Mouse (Mus musculus) midbrain, embryonic 14.5 days (tissue): ENCODE measurements at regions not wholly inside any gene's neighbourhood (a gene's known extent, or its start where the extent isn't known, plus 50 kb on each side); places are given as distances from the start of the nearest gene placed in this dataset.

Experiments
- ATAC-seq: fragments of 200-750 bp; cut with Nextera tagmentation; 2 replicates; pipeline ENCODE4 v1.8.0; 2017; ENCODE audit warnings: moderate number of reproducible peaks, moderate library complexity; ENCODE audit not compliant: low FRiP score, low TSS enrichment
- DNase-seq: peaks from one replicate; pipeline ENCODE4 v3.0.0-alpha.2; 2015
- H3K27ac ChIP-seq: fragments of 300-500 bp; sonication (generic); replicated peaks from 2 replicates; pipeline ENCODE4 v1.5.1; 2014; ENCODE audit warnings: mild to moderate bottlenecking, low read depth, low read length, moderate library complexity
- H3K27me3 ChIP-seq: fragments of 300-500 bp; sonication (generic); 2 replicates; pipeline ENCODE4 v1.6.1; 2014; ENCODE audit warnings: low read length, control low read depth, mixed read lengths; ENCODE audit not compliant: control insufficient read depth, insufficient read depth
- H3K36me3 ChIP-seq: fragments of 300-500 bp; sonication (generic); 2 replicates; pipeline ENCODE4 v1.6.1; 2014; ENCODE audit warnings: low read length, control low read depth; ENCODE audit not compliant: control insufficient read depth, insufficient read depth
- H3K4me1 ChIP-seq: fragments of 300-500 bp; sonication (generic); 2 replicates; pipeline ENCODE4 v1.6.1; 2014; ENCODE audit warnings: mild to moderate bottlenecking, antibody characterized with exemption, low read length, control low read depth; ENCODE audit not compliant: control insufficient read depth, insufficient read depth
- H3K4me2 ChIP-seq: fragments of 300-500 bp; sonication (generic); 2 replicates; pipeline ENCODE4 v1.6.1; 2014; ENCODE audit warnings: mild to moderate bottlenecking, low read length, moderate library complexity
- H3K4me3 ChIP-seq: fragments of 300-500 bp; sonication (generic); replicated peaks from 2 replicates; pipeline ENCODE4 v1.5.1; 2014; ENCODE audit warnings: low read depth, low read length
- H3K9ac ChIP-seq: fragments of 300-500 bp; sonication (generic); replicated peaks from 2 replicates; pipeline ENCODE4 v1.6.1; 2014; ENCODE audit warnings: mild to moderate bottlenecking, low read length, moderate library complexity
- H3K9me3 ChIP-seq: fragments of 300-500 bp; sonication (generic); 2 replicates; pipeline ENCODE4 v1.6.1; 2016; ENCODE audit warnings: low read length, control low read depth, mixed read lengths; ENCODE audit not compliant: control insufficient read depth
- WGBS: fragments of 180-500 bp; shearing (Covaris S2); extraction: QIAGEN DNeasy Blood & Tissue Kit; methylation state at CpG from one replicate; pipeline ENCODE4 v1.1.7; 2014; 5-methylcytosine and 5-hydroxymethylcytosine counted together

DNA sequence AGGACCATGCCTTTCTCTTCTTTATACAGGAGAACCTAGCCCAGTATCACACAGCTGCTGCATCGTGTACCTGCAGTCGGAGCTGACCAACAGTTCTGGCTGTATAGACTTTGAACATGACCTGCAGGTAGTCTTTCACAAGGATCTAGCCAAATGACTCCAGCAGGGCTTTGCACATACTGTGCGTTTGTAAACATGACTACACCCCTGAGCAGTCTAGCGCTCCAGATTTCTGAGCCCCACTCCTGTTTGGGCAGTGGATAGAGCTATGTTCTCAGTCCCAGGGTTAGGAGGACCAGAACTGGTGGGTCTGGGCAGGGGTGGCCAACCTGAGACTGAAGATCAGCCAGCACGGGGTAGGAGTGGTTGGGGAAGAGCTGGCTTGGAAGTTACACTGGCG, 74.6 kb downstream of the Tmem121 start:
- no peaks in the 10 kb centered on the region for H3K9me3 ChIP-seq
- ATAC-seq (no peak), DNase-seq (no peak)
- no peaks in the 10 kb centered on the region for H3K36me3 ChIP-seq
- no peaks in the 10 kb centered on the region for H3K4me1 ChIP-seq
- H3K9ac ChIP-seq = no peak overlapping the region
- no peak overlapping the region for H3K4me3 ChIP-seq
- no peak overlapping the region for H3K27ac ChIP-seq
- no peaks in the 10 kb centered on the region for H3K27me3 ChIP-seq
- H3K4me2 ChIP-seq = no peak overlapping the region
- 91% methylated on average over 6 of the region's 6 CpGs for WGBS

DNA sequence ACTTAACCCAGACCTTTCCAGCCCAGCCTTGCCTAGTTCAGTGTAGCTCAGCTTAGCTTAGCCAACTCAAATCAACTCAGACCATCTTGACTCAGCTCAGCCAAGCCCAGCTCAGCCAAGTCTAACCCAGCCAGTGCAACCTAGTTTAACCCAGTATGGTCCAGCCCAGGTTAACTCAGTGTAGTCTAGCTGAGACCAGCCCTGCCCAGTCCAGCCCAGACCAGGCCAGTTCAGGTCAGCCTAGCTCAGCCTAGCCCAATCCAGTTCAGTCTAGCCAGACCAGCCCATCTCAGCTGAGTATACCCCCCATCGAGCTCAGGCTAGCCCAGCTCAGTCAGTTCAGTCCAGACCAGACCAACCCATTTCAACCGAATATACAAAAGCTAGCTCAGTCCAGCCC, 90.2 kb downstream of the Tmem121 start:
- no peaks in the 10 kb centered on the region for H3K36me3 ChIP-seq
- DNase-seq = no peak
- no peaks in the 10 kb centered on the region for H3K27me3 ChIP-seq
- H3K4me1 ChIP-seq = no peaks in the 10 kb centered on the region
- ATAC-seq = peak; percentile 32; the same call in 1 of the 2 replicates
- H3K9me3 ChIP-seq = no peaks in the 10 kb centered on the region
- no peak overlapping the region for H3K9ac ChIP-seq
- WGBS = 74% methylated on average over 2 of the region's 2 CpGs
- no peak overlapping the region for H3K4me2 ChIP-seq
- H3K4me3 ChIP-seq = no peak overlapping the region
- H3K27ac ChIP-seq = no peak overlapping the region

DNA sequence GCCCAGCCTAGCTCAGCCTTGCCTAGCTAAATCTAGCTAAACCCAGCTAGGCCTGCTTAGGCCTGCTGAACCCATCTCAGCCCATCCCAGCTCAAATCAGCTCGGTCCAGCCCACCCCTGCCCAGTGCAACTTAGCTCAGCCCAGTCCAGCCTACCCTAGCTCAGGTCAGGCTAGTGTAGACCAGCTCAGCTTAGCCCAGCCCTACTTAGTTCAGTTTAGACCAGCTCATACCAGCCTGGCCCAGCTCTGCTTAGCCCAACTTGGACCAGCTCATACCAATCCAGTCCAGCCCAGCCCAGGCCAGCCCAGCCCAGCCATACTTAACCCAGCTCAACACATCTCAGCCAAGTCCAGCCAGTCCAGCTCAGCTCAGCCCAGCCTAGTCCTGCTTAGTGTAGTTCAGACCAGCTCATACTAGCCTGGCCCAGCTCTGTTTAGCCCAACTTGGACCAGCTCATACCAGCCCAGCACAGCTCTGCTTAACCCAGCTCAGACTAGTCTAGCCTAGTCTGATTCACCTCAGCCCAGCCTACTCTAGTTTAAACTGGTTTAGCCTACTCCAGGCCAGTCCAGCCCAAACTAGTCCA, 90.7 kb downstream of the Tmem121 start:
- H3K4me2 ChIP-seq = no peak overlapping the region
- peak; percentile 44 for ATAC-seq
- H3K27me3 ChIP-seq = no peaks in the 10 kb centered on the region
- H3K4me1 ChIP-seq = no peaks in the 10 kb centered on the region
- H3K9ac ChIP-seq = no peak overlapping the region
- H3K27ac ChIP-seq = no peak overlapping the region
- DNase-seq = no peak
- H3K9me3 ChIP-seq = no peaks in the 10 kb centered on the region
- H3K4me3 ChIP-seq = no peak overlapping the region
- H3K36me3 ChIP-seq = no peaks in the 10 kb centered on the region
- 83% methylated on average over 1 of the region's 1 CpGs for WGBS

DNA sequence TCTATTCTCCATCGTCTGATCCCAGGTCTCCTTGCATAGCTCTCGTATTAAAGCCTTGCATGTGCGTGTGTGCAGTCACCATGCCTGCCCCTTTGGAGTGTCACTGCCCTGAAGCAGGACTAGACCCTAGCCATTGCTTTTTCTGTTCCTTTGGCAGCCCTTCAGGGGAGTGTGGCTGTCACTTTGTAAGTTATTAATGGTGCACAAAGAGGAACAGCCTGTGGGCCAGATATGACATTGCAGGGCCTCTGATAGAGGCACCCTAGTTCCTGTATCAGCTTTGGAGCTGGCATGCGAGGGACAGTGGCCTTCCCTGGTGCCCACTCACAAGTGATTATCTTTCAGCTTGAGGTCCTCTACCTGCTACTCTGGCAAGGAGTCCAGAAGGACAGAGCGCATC, 92.0 kb downstream of the Tmem121 start:
- no peaks in the 10 kb centered on the region for H3K9me3 ChIP-seq
- no peaks in the 10 kb centered on the region for H3K4me1 ChIP-seq
- DNase-seq (no peak), ATAC-seq (no peak)
- H3K27ac ChIP-seq = no peak overlapping the region
- H3K9ac ChIP-seq = no peak overlapping the region
- H3K4me3 ChIP-seq = no peak overlapping the region
- H3K27me3 ChIP-seq = no peaks in the 10 kb centered on the region
- 91% methylated on average over 5 of the region's 5 CpGs for WGBS
- no peak overlapping the region for H3K4me2 ChIP-seq
- H3K36me3 ChIP-seq = no peaks in the 10 kb centered on the region

DNA sequence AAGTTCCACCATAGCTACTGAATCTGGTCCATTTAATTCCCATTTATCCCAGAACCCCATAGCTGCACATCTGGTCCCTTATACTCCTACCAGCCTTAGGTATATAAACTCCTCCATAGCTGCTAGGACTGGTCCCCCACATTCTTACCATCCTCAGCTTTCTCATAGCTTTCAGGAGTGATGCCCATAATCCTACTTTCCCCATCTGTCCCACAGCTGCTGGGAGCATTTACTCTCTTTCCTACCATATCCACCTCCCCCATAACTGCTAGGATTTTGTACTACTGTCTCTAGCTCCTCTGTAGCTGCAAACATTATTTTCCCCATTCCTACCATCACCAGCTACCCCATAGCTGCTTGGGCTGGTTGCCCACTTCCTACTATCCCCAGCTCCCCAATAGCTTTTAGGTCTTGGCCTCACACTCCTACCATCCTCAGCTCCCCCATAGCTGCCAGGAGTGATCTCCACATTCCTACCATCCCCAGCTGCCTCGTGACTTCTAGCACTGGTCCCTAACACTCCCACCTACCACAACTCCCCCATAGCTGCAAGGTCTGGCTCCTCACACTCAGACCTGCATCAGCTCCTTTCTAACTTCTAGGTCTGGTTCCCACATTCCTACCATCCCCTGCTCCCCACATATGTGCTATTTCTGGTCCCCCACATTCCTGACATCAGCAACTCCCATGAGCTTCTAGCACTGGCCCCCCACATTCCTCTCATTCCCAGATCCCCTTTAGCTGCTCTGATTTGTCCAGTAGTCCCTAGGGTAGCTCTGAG, 106.5 kb downstream of the Tmem121 start:
- WGBS = 54% methylated on average over 1 of the region's 1 CpGs
- no peaks in the 10 kb centered on the region for H3K27me3 ChIP-seq
- H3K4me1 ChIP-seq = no peaks in the 10 kb centered on the region
- H3K9ac ChIP-seq = no peak overlapping the region
- DNase-seq (no peak), ATAC-seq (no peak)
- H3K9me3 ChIP-seq = no peaks in the 10 kb centered on the region
- no peaks in the 10 kb centered on the region for H3K36me3 ChIP-seq
- H3K4me2 ChIP-seq = no peak overlapping the region
- no peak overlapping the region for H3K4me3 ChIP-seq
- no peak overlapping the region for H3K27ac ChIP-seq

DNA sequence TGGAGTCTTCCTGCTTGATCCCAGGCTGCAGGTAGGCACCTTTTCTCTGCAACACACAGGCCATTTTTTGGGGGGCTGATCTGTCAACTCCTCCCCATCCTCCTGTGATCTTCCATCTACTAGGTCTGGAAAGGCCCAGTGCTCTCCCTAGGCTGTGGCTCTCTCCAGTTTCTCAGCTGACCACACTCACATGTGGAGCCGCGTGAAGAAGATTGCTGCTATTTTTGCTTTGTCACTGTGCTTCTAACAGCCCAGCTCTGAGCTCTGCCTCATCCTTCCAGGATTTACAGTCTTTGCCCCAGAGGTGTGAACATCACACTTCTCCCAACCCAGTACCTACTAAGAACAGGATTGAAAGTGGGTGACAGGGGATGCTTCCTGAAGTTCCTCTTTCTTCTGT, 110.2 kb downstream of the Tmem121 start:
- Histone ChIP-seq H3K4me1 (no peaks in the 10 kb centered on the region), H3K27me3 (no peaks in the 10 kb centered on the region), H3K36me3 (no peaks in the 10 kb centered on the region), H3K27ac (no peak overlapping the region), H3K4me2 (no peak overlapping the region), H3K9me3 (no peaks in the 10 kb centered on the region), H3K9ac (no peak overlapping the region), H3K4me3 (no peak overlapping the region)
- no peak for DNase-seq
- no peak for ATAC-seq
- WGBS = 92% methylated on average over 2 of the region's 2 CpGs

DNA sequence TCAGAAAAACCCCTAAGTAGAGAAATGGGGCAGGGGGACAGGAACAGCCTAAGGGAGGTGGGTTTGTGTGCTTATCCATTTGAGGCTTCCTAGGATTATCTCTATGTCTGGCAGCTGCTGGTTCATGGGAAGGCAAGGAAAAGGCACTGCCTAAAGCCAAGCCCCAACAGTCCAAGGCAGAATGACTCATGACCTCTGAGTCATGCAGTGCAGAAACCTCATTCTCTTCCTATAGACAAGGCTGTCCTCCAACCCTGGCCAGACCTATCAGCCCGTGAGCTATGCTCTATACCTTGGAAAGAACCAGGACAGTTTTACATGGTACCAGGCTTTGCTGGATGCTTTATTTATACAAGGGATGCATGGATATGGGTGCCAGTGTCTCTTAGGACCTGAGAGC, 120.2 kb downstream of the Tmem121 start:
- no peaks in the 10 kb centered on the region for H3K36me3 ChIP-seq
- ATAC-seq (no peak), DNase-seq (no peak)
- H3K9me3 ChIP-seq = no peaks in the 10 kb centered on the region
- H3K4me1 ChIP-seq = no peaks in the 10 kb centered on the region
- no peak overlapping the region for H3K4me2 ChIP-seq
- H3K9ac ChIP-seq = no peak overlapping the region
- 87% methylated on average over 1 of the region's 1 CpGs for WGBS
- no peak overlapping the region for H3K27ac ChIP-seq
- H3K4me3 ChIP-seq = no peak overlapping the region
- no peaks in the 10 kb centered on the region for H3K27me3 ChIP-seq

DNA sequence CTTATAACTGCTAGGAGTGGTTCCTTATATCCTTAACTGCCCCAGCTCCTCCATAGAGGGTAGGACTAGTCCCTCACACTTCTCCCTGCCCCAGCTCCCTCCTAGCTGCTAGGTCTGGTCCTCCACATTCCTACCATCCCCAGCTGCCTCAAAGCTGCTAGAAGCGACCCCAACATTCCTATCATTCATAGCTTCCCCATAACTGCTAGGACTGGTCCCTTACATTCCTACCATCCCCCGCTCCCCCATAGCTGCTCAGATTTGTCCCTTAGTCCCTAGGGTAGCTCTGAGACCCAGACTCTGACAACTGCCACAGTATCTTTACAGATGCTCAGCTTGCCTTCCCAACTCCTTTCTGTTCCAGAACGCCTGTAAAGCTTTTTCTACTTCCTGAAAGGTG, 127.6 kb downstream of the Tmem121 start:
- Histone ChIP-seq H3K36me3 (no peaks in the 10 kb centered on the region), H3K4me2 (no peak overlapping the region), H3K9me3 (no peaks in the 10 kb centered on the region), H3K4me3 (no peak overlapping the region), H3K4me1 (no peaks in the 10 kb centered on the region), H3K27me3 (no peaks in the 10 kb centered on the region), H3K27ac (no peak overlapping the region), H3K9ac (no peak overlapping the region)
- DNase-seq = no peak
- WGBS = 49% methylated on average over 3 of the region's 3 CpGs
- ATAC-seq = no peak

DNA sequence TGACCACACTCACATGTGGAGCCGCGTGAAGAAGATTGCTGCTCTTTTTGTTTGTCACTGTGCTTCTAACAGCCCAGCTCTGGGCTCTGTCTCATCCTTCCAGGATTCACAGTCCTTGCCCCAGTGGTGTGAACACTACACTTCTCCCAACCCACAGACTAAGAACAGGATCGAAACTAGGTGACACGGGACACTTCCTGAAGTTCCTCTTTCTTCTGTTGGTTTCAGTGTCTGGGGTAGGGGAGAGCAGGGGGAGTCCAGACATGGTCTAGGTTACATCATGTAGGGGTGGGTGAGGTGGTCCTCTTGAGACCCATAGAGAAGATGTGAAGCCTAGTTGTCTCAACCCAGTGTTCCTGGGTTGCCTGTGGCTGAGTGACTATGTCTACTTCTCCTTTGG, 128.9 kb downstream of the Tmem121 start:
- H3K9me3 ChIP-seq = no peaks in the 10 kb centered on the region; the same call in 1 of the 2 replicates
- no peak overlapping the region for H3K4me3 ChIP-seq
- H3K36me3 ChIP-seq = no peaks in the 10 kb centered on the region
- H3K4me2 ChIP-seq = no peak overlapping the region
- no peak for ATAC-seq
- H3K27me3 ChIP-seq = no peaks in the 10 kb centered on the region
- DNase-seq = no peak
- 94% methylated on average over 4 of the region's 4 CpGs for WGBS
- H3K9ac ChIP-seq = no peak overlapping the region
- no peaks in the 10 kb centered on the region for H3K4me1 ChIP-seq
- no peak overlapping the region for H3K27ac ChIP-seq
